Mouse (Mus musculus) bone marrow, adult 2 months (tissue): ENCODE results near the gene Tdrd12.

Experiments
- CTCF ChIP-seq: fragments of 200-500 bp; IDR thresholded peaks from 2 replicates; pipeline ENCODE4 v1.5.1; 2011; ENCODE audit warnings: low read length, control low read depth; ENCODE audit not compliant: control insufficient read depth, insufficient read depth
- POLR2A ChIP-seq: fragments of 200-500 bp; IDR thresholded peaks from 2 replicates; pipeline ENCODE4 v1.6.1; 2011; ENCODE audit warnings: low read depth, mild to moderate bottlenecking, control low read depth, low read length, borderline replicate concordance; ENCODE audit not compliant: control insufficient read depth

DNA sequence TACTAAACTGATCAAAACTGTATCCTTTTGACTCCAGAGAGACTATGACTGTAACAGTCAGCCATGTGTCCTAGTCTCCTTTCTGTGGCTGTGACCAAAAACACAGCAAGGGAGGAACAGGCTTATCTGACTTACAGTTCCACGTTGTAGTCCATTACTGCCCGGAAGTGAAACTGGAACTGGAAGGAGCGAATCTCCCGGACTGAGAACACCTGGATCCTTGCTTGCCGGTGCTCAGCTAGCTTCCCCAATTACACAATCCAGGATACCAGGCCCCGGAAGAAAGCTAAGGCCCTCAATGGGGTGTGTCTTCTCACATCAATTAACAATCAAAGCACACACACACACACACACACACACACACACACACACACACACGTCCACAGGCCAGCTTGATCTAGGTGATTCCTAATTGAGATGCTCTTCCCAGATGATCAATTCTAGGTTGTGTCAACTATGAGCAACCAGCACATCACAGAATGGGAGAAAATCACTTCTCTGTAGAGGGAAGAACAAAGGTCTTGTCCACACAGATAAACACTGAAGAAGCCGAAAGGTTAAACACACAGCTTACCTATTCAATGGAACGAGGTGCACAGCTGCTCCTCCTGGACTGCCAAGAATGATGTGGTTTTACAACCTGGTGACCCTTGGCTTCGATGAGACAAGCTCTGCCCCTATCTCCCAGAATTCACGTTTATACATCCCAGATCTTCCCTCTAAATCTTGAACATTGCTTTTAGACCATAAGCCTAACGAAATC is 1.6 kb downstream of the Tdrd12 start:
- no peak for TF ChIP-seq CTCF
- TF ChIP-seq POLR2A, result no peak
